Comparison of ENCODE assay signal across 11 mouse cellular contexts in genomic region chr17:12849778-12850382, GRCm38 (mm10). TPM values are rescaled to one million over a fixed set of nuclear protein-coding genes. Genes with fewer than 3 reads are reported as not detected.
DNase-seq lines count a peak whose midpoint lies in the region.
"Had no signal": no experiment of that assay in that cellular context is flagged by ENCODE, and none has a peak within 500 bp of the region (broad histone marks: within the 10 kb centered on the region; RNA-seq: fewer than 3 reads in every experiment).

No protein-coding gene starts in this region.

- DNase-seq in adrenal gland, postnatal 10 days, result peak; percentile 20
- DNase-seq in adrenal gland, adult 8-10 months, result no peak
- DNase-seq in layer of hippocampus, adult 18-20 months (ENCODE audit: low spot score in 2 of 2), result peak; percentile 62 to 69
- DNase-seq in layer of hippocampus, adult 9-10 months (ENCODE audit: low spot score), result no peak
- DNase-seq in layer of hippocampus, adult 9-11 months, result peak; percentile 64
- peak; percentile 66 for DNase-seq in right cerebral cortex, postnatal 25 days
- DNase-seq in thymus, postnatal 25 days, result no peak
- DNase-seq in cerebellum, adult 11-12 months, result no peak
- DNase-seq: gastrocnemius, postnatal 36 days; kidney, adult 9 months had no signal

RNA-seq across cellular contexts. Expression of gene Mas1, which starts 18.1 kb away (rescaled TPM):
- total RNA-seq in adrenal gland, postnatal 10 days (2021), result under 1 TPM in 1 of 2 experiments, not detected in 1; 0.60 TPM
- total RNA-seq in adrenal gland, adult 8-10 months (2022), result under 1 TPM in 1 of 4 experiments, not detected in 3; 0.24 TPM
- total RNA-seq in layer of hippocampus, adult 18-20 months (2021), result 10 to 100 TPM; 60.6 to 71.7 TPM

RNA-seq across cellular contexts. Expression of gene Mrgprh, which starts 26.0 kb away (rescaled TPM):
- total RNA-seq in adrenal gland, postnatal 10 days (2021), result under 1 TPM; 0.27 to 0.58 TPM
- under 1 TPM in 1 of 4 experiments, not detected in 3; 0.13 TPM for total RNA-seq in adrenal gland, adult 8-10 months (2022)
- total RNA-seq in layer of hippocampus, adult 18-20 months (2021), result not detected
- total RNA-seq: layer of hippocampus, postnatal 36 days had no signal

Comparison
In these comparisons a context has a peak if more than half of its experiments do, and no peak if none do; other contexts are left out.
1. DNase-seq: peak in adrenal gland, postnatal 10 days (single experiment), layer of hippocampus, adult 18-20 months (2 of 2), layer of hippocampus, adult 9-11 months (single experiment) and right cerebral cortex, postnatal 25 days (single experiment); none in adrenal gland, adult 8-10 months (single experiment), layer of hippocampus, adult 9-10 months (single experiment), thymus, postnatal 25 days (single experiment) and cerebellum, adult 11-12 months (single experiment).
2. RNA of gene Mas1, which starts 18.1 kb away (total RNA-seq): 60.6 to 71.7 TPM in layer of hippocampus, adult 18-20 months; 0.60 TPM in adrenal gland, postnatal 10 days and 0.24 TPM in adrenal gland, adult 8-10 months; every median in the first group is over 10 times any median in the second.